Mouse (Mus musculus) stomach, postnatal 0 days (tissue): ENCODE measurements at regions not wholly inside any gene's neighbourhood (a gene's known extent, or its start where the extent isn't known, plus 50 kb on each side); places are given as distances from the start of the nearest gene placed in this dataset.

Source experiments
- ATAC-seq: fragments of 200-750 bp; cut with Nextera tagmentation; 2 replicates; pipeline ENCODE4 v1.8.0; 2017; ENCODE audit not compliant: low FRiP score, low TSS enrichment
- DNase-seq: peaks from one replicate; pipeline ENCODE4 v3.0.0-alpha.2; 2016; ENCODE audit warnings: low spot score
- H3K27ac ChIP-seq: fragments of 300-500 bp; sonication (generic); replicated peaks from 2 replicates; pipeline ENCODE4 v1.5.1; 2014; ENCODE audit warnings: mild to moderate bottlenecking, control low read depth
- H3K27me3 ChIP-seq: fragments of 300-500 bp; sonication (generic); 2 replicates; pipeline ENCODE4 v1.6.1; 2014; ENCODE audit warnings: low read length; ENCODE audit not compliant: control insufficient read depth, insufficient read depth
- H3K36me3 ChIP-seq: fragments of 300-500 bp; sonication (generic); 2 replicates; pipeline ENCODE4 v1.6.1; 2014; ENCODE audit warnings: low read length, mixed read lengths; ENCODE audit not compliant: control insufficient read depth, insufficient read depth
- H3K4me1 ChIP-seq: fragments of 300-500 bp; sonication (generic); replicated peaks from 2 replicates; pipeline ENCODE4 v1.6.1; 2014; ENCODE audit warnings: antibody characterized with exemption; ENCODE audit not compliant: control insufficient read depth, insufficient read depth
- H3K4me2 ChIP-seq: fragments of 300-500 bp; sonication (generic); replicated peaks from 2 replicates; pipeline ENCODE4 v1.6.1; 2014; ENCODE audit warnings: low read depth, mild to moderate bottlenecking, control low read depth, moderate library complexity
- H3K4me3 ChIP-seq: fragments of 300-500 bp; sonication (generic); 2 replicates; pipeline ENCODE4 v1.5.1; 2014; ENCODE audit warnings: low read depth, low read length, control low read depth
- H3K9ac ChIP-seq: fragments of 300-500 bp; sonication (generic); 2 replicates; pipeline ENCODE4 v1.6.1; 2014; ENCODE audit warnings: mild to moderate bottlenecking, low read length, control low read depth, mixed read lengths
- H3K9me3 ChIP-seq: fragments of 300-500 bp; sonication (generic); 2 replicates; pipeline ENCODE4 v1.6.1; 2016; ENCODE audit warnings: low read length; ENCODE audit not compliant: control insufficient read depth
- CTCF ChIP-seq: IDR thresholded peaks from 2 replicates; pipeline ENCODE4 v1.5.1; 2016; ENCODE audit warnings: antibody characterized with exemption, low read depth, mild to moderate bottlenecking, moderate library complexity
- EP300 ChIP-seq: optimal IDR thresholded peaks from 2 replicates; pipeline ENCODE3; 2016; ENCODE audit warnings: antibody characterized with exemption
- WGBS: fragments of 180-500 bp; shearing (Covaris S2); extraction: QIAGEN DNeasy Blood & Tissue Kit; methylation state at CpG from one replicate; pipeline ENCODE4 v1.1.7; 2014; 5-methylcytosine and 5-hydroxymethylcytosine counted together

DNA sequence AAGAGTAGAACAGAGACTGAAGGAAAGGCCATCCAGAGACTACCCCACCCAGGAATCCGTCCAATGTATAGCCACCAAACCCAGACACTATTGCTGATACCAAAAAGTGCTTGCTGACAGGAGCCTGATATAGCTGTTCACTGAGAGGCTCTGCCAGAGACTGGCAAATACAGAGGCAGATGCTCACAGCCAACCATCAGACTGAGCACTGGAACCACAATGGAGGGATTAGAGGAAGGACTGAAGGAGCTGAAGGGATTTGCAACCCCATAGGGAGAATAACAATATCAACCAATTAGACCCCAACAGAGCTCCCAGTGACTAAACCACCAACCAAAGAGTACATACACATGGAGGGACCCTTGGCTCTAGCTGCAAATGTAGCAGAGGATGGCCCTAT is 1389.8 kb upstream of the Zeb2 start:
- Histone ChIP-seq H3K36me3 (no peaks in the 10 kb centered on the region), H3K27ac (no peak overlapping the region), H3K9ac (no peak overlapping the region), H3K4me1 (no peaks in the 10 kb centered on the region), H3K4me3 (no peak overlapping the region), H3K4me2 (no peak overlapping the region), H3K27me3 (no peaks in the 10 kb centered on the region), H3K9me3 (no peaks in the 10 kb centered on the region)
- ATAC-seq (no peak), DNase-seq (no peak)
- TF ChIP-seq CTCF (no peak), EP300 (no peak)
- WGBS: 69% methylated on average over 1 of the region's 1 CpGs

DNA sequence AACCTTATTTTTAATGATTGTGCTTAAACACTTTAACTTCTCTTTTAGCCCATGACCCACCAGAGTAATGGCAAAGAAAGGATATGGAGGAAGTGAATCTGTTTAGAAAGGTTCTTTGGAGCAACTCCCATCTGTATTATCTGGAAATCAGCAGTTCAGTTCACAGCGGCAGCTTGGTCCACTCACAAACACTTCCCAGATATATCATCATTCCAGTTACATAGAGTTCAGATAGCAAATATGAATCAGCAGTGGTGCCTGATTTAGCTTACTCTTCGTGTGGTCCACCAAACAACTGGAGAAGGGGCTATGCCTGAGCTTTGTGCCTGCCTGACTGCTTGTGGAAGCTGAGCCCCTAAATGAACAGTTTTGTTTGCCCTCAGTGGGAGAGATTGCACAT is 1385.9 kb upstream of the Zeb2 start:
- DNase-seq (no peak), ATAC-seq (no peak)
- H3K27me3 ChIP-seq: no peaks in the 10 kb centered on the region
- no peaks in the 10 kb centered on the region for H3K4me1 ChIP-seq
- H3K4me2 ChIP-seq: no peak overlapping the region
- 78% methylated on average over 2 of the region's 2 CpGs for WGBS
- no peak overlapping the region for H3K27ac ChIP-seq
- no peak overlapping the region for H3K4me3 ChIP-seq
- no peak for TF ChIP-seq EP300
- TF ChIP-seq CTCF: no peak
- no peaks in the 10 kb centered on the region for H3K36me3 ChIP-seq
- H3K9ac ChIP-seq: no peak overlapping the region
- no peaks in the 10 kb centered on the region for H3K9me3 ChIP-seq

DNA sequence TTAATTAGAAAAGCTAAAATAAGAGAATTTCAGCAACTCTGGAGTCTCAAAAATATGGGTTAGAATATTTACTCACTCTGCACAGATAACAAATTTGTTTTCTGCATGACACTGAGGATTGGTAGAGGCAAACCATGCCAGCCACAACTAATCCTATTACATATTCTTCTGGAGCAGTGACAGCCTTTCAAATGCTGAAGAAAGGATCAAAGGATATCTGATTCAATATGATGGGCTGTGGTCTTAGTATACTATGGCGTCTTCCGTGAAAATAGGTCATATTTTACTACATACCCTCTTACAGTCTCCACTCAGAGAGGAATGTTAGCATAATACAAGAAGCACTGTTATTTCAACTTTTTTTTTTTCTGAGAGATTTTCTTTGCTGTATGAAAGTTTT is 1375.1 kb upstream of the Zeb2 start:
- Histone ChIP-seq H3K4me2 (no peak overlapping the region), H3K27me3 (no peaks in the 10 kb centered on the region), H3K4me3 (no peak overlapping the region), H3K9me3 (no peaks in the 10 kb centered on the region), H3K27ac (no peak overlapping the region), H3K9ac (no peak overlapping the region), H3K36me3 (no peaks in the 10 kb centered on the region), H3K4me1 (no peaks in the 10 kb centered on the region)
- WGBS: 81% methylated on average over 2 of the region's 2 CpGs
- ATAC-seq (no peak), DNase-seq (no peak)
- no peak for TF ChIP-seq EP300
- no peak for TF ChIP-seq CTCF

DNA sequence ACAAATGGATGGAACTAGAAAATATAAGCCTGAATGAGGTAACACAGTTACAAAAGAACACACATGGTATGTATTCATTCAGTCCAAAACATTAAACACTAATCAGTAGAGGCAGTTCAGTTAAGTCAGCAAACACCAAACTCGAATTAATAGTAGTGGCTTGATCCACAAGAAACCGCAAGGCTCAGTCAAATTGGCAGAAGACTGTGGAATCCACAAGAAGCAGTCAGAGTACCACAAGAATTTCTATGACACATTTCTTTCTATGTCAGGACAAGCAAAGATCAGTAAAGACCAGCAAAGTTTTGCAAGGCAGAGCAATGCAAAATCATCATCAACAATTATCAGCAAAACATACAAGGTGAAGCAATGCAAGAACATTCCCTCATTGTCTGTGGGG is 1373.9 kb upstream of the Zeb2 start:
- H3K4me1 ChIP-seq: no peaks in the 10 kb centered on the region
- no peaks in the 10 kb centered on the region for H3K9me3 ChIP-seq
- H3K4me3 ChIP-seq: no peak overlapping the region
- WGBS: 88% methylated on average over 2 of the region's 2 CpGs
- no peak for TF ChIP-seq CTCF
- no peak for TF ChIP-seq EP300
- H3K9ac ChIP-seq: no peak overlapping the region
- H3K36me3 ChIP-seq: no peaks in the 10 kb centered on the region
- DNase-seq: no peak
- ATAC-seq: no peak
- no peaks in the 10 kb centered on the region for H3K27me3 ChIP-seq
- no peak overlapping the region for H3K27ac ChIP-seq
- no peak overlapping the region for H3K4me2 ChIP-seq

DNA sequence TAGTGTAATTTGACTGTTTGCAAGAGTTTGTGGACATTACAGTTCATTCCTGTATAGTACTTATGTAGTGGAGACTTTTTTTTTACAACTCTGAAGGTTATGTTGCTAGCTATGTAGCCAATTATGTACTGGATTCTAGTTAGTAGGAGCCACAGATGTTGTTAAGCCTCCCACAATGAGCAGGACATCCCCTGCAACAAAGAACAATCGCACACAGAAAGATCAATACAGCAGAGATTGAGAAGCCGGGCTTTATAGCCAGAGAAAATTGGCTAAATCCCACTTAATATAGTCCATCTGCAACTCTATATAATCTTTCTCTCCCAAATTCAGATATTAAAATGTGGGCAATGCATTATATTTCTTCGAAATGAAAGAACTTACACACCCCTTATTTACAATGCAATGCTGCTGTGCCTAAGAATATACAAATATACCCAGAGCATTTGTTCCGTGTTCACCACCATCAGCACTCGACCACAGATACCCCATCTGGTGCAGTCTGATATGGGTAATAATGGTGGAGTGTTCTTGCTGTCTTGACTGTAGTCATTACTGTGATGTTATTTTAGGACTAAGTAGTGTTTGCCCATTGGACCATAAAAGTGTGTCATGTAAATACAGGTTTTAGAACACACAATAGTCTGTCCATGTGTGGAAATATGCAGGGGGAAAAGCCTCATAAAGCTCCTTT is 1351.9 kb upstream of the Zeb2 start:
- DNase-seq (no peak), ATAC-seq (no peak)
- Histone ChIP-seq H3K4me2 (no peak overlapping the region), H3K36me3 (no peaks in the 10 kb centered on the region), H3K27ac (no peak overlapping the region), H3K27me3 (no peaks in the 10 kb centered on the region), H3K4me3 (no peak overlapping the region), H3K4me1 (no peaks in the 10 kb centered on the region), H3K9ac (no peak overlapping the region), H3K9me3 (no peaks in the 10 kb centered on the region)
- WGBS: 80% methylated on average over 5 of the region's 5 CpGs
- TF ChIP-seq EP300 (no peak), CTCF (no peak)

DNA sequence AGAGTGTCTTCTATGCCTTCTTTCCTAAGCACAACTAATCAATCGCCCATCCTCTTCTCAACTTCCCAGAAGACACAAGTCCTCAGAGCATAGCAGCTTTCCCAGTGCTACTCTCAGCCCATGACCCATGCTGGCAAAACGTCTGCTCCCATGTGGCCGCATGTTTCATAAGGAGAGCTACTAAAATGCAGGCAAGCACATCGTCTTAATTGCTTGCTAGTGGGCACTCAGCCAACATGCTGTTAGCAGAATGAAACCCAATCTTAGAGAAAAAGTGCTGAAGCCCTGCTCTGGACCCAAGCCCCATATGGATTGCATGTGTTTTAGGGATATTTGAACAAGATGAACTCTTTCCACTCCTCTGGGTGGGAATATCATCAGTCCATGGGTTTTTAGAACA is 1348.2 kb upstream of the Zeb2 start:
- no peak for DNase-seq
- Histone ChIP-seq H3K9ac (no peak overlapping the region), H3K27ac (no peak overlapping the region), H3K27me3 (no peaks in the 10 kb centered on the region), H3K4me3 (no peak overlapping the region), H3K9me3 (no peaks in the 10 kb centered on the region), H3K4me2 (no peak overlapping the region), H3K36me3 (no peaks in the 10 kb centered on the region), H3K4me1 (no peaks in the 10 kb centered on the region)
- WGBS: 34% methylated on average over 4 of the region's 4 CpGs
- ATAC-seq: no peak
- TF ChIP-seq EP300 (no peak), CTCF (no peak)
